Mouse (Mus musculus) heart, postnatal 14 days (tissue): Measurements from ENCODE around the gene Wnk2. TPM values are rescaled to one million over a fixed set of nuclear protein-coding genes. Genes with fewer than 3 reads are reported as not detected.

Experiments used
- DNase-seq, 2 experiments: peaks; one replicate each; pipeline ENCODE4 v3.0.0; 2021 to 2022
- intact Hi-C: fragments of 180-260 bp; cut with DNase I; formaldehyde crosslinking; loops from one replicate; pipeline ENCODE4 v1.15.1; 2025
- total RNA-seq, 2 experiments: library from RNA; stranded (reverse); gene quantifications; 2 replicates each; pipeline ENCODE4 v1.2.3; 2021

Gene Wnk2
- total RNA-seq, 2 experiments from 2014 or later = 40.3 to 60.0 TPM

DNA sequence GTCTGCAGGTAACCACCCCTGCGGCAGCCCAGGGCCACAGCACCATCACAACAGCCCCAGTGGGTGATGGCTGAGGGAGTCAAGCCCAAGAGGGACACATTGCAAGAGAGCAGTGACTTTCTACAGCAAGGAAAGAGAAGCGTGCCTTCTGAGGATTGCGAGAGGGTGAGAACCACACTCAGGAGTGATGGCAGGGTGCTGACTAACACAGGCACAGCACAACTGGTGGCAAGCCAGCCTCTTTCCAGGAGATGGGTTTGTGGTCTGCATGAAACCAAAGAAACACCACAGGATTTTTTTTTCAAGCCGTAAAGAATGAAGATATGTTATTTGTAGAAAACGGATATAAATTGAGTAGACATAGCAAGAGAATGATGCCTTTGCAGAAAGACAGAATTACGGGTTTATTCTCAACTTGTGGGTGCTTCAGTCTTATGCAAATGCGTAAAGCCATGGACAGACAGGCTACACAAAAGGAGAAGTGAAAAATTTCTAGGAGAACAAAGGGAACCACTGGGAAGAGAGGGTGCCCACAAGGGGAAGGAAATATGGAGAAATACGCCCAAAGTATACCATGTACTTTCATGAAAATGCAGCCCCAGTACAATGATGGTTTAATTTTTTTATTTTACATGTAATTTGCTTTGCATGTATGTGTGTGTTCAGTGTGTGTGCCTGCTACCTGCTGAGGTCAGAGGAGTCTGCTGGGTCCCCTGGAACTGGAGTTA is 39.5 kb downstream of the Wnk2 start:
- intact Hi-C loops = no loop called here
- DNase-seq = no peak

DNA sequence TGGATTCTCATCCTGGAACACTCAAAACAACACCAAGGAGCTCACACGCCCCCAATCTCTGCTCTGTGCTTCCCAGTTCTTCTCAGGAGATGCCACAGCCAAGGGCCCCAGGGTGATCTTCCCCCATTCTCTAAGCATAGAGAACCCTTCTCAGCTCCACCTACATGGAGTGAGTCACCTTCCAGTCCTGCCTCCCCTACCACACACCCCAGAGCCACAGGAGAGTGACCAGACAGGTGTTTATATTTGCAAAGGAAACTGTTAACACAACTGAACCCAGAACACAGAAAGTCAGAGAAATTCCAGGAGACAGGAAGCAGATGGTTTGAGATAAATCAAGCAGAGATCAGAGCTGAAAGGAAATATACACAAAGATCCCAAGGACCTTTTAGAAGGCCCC is 43.9 kb downstream of the Wnk2 start:
- no peak for DNase-seq
- intact Hi-C loops = no loop called here

GRCm38 (mm10) chr13:49103235-49103634 is 44.6 kb downstream of the Wnk2 start:
- no peak for DNase-seq
- intact Hi-C loops = no loop called here

DNA sequence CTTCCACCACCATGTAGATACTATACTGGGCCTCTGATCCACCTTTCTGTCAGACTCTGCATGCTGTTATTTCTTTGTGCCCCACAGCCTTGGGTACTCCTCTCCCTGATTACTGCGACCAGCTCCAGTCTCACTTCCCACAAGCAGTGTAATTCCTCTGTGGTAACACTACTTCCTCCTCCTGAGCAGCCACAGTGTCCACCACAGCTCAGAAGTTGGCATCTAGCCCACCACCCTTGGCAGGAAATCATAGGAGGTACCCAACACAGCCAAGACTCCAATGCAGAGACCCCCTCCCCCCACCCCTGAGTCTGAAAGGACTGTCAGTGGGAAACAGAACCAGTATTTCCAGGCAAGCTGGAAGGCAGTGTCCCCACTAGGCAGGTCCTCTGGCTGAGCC is 47.4 kb downstream of the Wnk2 start:
- DNase-seq = peak; percentile 59 to 63
- intact Hi-C loops = no loop called here

GRCm38 (mm10) chr13:49096826-49097225 is 51.0 kb downstream of the Wnk2 start:
- intact Hi-C loops = no loop called here
- peak in 1 of 2 experiments; percentile 32 for DNase-seq

- intact Hi-C loops = no loop called here
- DNase-seq = no peak
Observed at GRCm38 (mm10) chr13:49094667-49095066, 53.1 kb downstream of the Wnk2 start.

GRCm38 (mm10) chr13:49093471-49093891 is 54.3 kb downstream of the Wnk2 start:
- intact Hi-C loops = no loop called here
- peak in 1 of 2 experiments; percentile 36 for DNase-seq

DNA sequence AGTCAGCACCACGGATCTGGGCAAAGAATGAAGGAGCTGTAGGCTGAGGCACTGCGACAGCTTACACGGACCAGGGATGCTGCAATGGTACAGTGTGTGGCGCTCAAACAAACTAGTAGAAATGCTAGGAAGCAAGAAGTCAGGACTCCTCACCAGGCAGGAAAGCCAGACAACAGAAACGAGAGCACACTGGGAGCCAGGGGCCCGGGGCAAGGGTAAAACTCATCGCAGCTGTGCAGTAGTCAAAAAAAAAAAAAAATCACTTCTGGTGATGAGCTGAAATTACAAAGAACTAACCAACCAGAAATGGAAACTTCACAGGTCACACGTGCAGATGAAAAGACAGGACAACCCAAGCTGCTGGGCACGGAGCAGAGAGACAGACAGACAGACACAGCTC is 55.2 kb downstream of the Wnk2 start:
- intact Hi-C loops = no loop called here
- DNase-seq = no peak

GRCm38 (mm10) chr13:49090176-49090575 is 57.6 kb downstream of the Wnk2 start:
- intact Hi-C loops = no loop called here
- DNase-seq = no peak

DNA sequence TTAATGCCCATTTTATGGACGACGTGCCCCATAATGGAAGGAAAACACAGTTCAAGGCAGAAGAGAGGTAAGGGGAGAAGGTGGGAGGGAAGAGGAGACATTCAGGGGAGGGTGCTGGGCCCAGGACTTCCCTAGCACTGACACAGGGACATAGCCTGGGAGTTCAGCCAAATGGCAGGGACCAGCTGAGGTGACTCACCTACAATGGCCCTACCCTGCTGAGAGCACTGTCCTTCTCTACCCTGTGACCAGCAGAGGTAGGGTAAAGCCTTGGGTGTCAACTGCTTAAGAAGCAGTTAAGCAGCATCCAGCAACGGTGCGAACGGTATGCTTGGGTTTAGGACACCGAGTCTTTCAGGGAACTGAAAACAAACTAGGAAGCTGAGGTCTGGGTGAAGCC is 58.9 kb downstream of the Wnk2 start:
- intact Hi-C loops = no loop called here
- DNase-seq = peak; percentile 50 to 58

- intact Hi-C loops = no loop called here
- DNase-seq = peak; percentile 59 to 63
Observed at GRCm38 (mm10) chr13:49087420-49087819, 60.4 kb downstream of the Wnk2 start.

GRCm38 (mm10) chr13:49086431-49086830 is 61.4 kb downstream of the Wnk2 start:
- intact Hi-C loops = no loop called here
- DNase-seq = no peak

GRCm38 (mm10) chr13:49085211-49085610 is 62.6 kb downstream of the Wnk2 start:
- intact Hi-C loops = no loop called here
- DNase-seq = no peak

- intact Hi-C loops = no loop called here
- DNase-seq = no peak
Observed at GRCm38 (mm10) chr13:49084781-49085180, 63.0 kb downstream of the Wnk2 start.

- intact Hi-C loops = no loop called here
- no peak for DNase-seq
Observed at GRCm38 (mm10) chr13:49083941-49084340, 63.9 kb downstream of the Wnk2 start.

DNA sequence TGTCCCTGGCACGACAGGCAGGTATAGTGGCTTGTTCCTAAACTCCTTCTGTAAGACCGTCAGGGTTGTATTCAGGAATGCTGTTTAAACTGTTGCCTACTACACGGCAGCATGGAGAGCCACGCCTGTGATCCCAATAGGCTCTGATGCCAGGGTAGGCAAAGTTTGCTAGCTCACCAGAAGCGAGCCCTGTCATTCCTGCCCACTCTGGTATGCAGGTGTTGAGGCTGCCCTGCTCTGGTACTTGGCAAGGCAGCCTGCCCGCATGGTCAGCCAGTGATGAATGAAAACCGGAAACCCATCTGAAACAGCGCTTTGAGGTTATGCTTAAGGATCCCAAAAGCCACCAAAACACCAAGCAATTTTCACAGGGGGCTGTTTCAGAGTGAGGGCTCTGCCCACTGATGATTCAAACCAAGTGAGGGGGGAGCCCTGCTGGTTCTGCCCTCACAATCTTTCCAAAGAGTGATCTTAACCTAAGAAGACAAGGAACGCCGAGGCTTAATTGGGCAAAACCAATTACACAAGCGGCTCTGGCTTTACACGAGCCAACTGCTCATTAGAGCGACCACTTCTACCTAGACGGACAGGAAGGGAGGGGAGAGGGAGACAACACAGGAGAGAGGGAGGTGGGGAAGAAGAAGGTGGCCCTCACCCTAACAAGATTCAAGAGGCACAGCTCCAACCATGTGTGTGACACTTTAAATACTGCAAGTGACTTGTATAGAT is 65.5 kb downstream of the Wnk2 start:
- no peak for DNase-seq
- intact Hi-C loops = no loop called here

DNA sequence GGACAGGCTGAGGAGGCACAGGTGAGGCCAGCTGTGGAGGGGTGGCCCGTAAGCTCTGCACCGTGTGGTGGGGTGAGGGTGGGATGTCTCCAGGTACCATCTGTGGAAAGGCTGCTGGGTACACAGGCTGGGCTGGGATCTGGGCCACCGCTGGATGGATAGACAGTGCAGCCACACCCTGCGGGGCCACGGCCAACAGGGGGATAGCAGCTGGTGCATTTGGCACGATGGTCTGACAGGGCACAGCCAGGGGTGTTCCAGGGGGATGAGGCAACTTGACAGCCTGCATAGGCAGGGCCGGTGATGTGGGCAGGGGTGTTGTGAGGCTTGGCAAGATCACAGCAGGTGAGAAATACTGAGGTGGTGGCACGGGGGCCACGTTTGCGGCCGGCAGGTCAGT is 71.6 kb downstream of the Wnk2 start:
- DNase-seq = no peak
- intact Hi-C loops = no loop called here

- intact Hi-C loops = no loop called here
- DNase-seq = no peak
Observed at GRCm38 (mm10) chr13:49075377-49075776, 72.4 kb downstream of the Wnk2 start.

DNA sequence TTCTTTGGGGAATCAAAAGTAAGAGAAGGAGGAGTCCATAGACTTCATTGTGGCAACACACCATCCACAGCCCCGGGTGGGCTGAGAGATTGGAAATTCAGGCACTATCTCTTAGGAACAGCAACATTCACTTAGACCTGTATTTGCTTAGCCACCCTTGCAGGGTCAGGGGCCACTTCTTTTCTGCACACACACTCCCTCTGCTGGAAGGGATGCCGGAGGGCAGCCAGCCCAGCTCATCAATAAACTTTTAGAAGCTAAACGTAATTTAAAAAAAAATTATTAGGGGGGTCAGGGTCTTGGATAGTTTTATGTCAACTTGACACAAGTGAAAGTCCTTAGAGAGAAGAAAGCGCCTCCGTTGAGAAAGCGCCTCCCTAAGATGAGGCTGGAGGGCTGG is 74.5 kb downstream of the Wnk2 start:
- intact Hi-C loops = no loop called here
- no peak for DNase-seq

DNA sequence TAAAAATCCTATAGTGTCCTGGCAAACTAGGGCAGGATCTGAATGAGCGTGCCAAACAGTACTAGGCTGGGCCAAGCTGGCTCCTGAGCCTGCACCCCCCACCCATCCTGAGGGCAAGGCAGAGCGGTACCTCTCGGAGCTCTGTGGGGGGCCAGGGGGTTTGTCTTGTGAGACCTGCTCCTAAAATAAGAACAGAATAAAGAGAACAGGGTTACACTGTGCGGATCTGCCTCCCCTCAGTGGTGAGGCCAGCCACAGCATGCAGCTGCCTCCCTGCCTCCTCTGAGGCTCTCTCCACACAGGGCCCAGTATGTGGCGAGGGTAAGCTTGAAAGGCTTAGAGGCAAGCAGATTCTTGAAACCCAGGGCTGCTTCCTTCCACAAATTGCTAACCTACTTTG is 76.0 kb downstream of the Wnk2 start:
- DNase-seq = no peak
- intact Hi-C loops = no loop called here

DNA sequence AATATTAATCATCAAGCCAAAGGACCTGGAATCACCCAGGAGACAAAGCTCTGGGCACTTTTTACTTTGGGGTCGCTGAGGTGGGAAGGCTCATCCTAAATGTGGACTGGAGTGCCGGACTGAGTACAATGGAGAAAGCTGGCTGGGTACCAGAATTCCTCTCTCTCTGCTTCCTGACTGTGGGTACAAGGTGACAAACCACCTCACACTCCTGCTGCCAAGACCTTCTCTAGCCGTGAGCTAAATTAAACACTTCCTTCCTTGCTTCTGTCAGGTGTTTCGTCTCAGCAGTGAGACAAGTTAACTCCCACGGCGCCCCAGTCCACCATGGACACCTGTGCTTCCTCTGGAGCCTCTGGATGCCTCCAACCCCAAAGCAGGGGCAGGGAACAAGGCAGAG is 77.8 kb downstream of the Wnk2 start:
- intact Hi-C loops = no loop called here
- DNase-seq = no peak

- intact Hi-C loops = no loop called here
- no peak for DNase-seq
Observed at GRCm38 (mm10) chr13:49069393-49069792, 78.4 kb downstream of the Wnk2 start.
